Mouse (Mus musculus) C2C12 (cell line): ENCODE measurements around the gene Aph1a.

Source experiments
- CTCF ChIP-seq: IDR thresholded peaks from one replicate; pipeline ENCODE4 v1.5.1; 2011; ENCODE audit not compliant: control insufficient read depth, insufficient read depth, insufficient read length
- MYOG ChIP-seq: IDR thresholded peaks from one replicate; pipeline ENCODE4 v1.6.1; 2011; ENCODE audit not compliant: control insufficient read depth, insufficient read length; ENCODE audit errors: extremely low read depth
- USF1 ChIP-seq: IDR thresholded peaks from one replicate; pipeline ENCODE4 v1.6.1; 2011; ENCODE audit warnings: low read depth, mild to moderate bottlenecking, control low read depth, moderate library complexity

DNA sequence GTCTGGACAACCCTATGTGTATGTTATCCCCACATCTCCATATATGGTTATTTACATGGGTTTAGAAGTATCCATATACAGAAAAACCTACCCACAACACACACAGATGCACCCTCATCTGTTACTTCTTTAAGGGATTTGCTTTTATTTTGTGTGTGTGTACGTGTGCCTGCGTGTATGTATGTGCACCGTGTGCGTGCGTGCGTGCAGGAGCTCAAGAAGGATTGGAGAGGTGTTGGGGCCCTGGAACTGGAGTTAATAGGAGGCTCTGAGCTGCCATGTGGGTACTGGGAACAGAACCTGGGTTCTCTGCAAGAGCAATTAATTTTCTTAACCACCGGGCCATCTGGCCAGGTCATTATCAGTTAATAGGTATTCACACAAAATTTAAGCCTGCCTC is 21.7 kb upstream of the Aph1a start:
- TF ChIP-seq CTCF (no peak), USF1 (no peak), MYOG (no peak)
